Mouse (Mus musculus) heart, adult 11 months (tissue): Measurements from ENCODE around the gene Acox2.

Experiments used
- DNase-seq: peaks from one replicate; pipeline ENCODE4 v3.0.0; 2022

The Acox2 gene

GRCm38 (mm10) chr14:8259166-8259565, at the start of gene Acox2:
TSS of gene Acox2 (minus strand) at chr14:8259353.
- no peak for DNase-seq

DNA sequence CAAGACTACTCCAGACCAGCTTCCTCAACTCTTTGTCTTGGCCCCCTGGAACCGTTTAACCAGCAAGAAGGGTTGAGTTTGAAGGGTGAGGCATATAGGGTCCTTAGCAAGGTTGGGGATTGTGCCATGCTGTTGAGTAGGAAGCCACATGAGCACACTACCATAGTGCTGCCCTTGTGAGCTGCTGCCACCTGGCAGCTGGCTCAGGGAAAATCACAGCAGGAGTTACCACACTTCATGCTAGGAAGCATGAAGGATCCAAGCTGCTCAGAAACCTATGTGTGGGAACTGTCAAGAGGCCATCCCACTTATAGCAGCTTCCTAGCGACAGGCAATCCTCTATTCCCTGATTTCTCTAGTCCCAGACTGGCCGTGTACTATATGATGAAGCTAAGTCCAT, 49.5 kb upstream of the Acox2 start:
- DNase-seq, result no peak

- no peak for DNase-seq
These were observed 47.7 kb upstream of the Acox2 start for GRCm38 (mm10) chr14:8306884-8307283.

DNA sequence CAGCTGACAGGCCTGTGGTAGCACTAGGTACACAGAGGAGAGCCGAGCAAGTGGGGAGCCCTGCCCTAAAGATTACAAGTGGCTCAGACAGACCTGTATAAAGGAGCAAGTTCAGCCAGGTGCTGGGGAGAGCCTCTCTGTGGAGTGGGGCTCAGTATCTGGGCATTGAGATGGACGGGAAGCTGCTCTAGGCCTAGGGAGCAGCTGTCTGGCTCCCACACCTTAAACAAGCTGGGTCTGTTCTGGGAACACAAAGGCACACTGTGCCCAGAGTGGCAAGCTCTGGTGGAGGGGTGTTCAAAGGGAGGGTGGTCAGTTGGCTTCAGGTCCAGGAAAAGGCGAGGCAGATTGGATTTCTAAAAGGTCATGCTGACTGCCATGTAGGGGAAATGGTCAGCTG, 45.9 kb upstream of the Acox2 start:
- DNase-seq, result peak; percentile 91

DNA sequence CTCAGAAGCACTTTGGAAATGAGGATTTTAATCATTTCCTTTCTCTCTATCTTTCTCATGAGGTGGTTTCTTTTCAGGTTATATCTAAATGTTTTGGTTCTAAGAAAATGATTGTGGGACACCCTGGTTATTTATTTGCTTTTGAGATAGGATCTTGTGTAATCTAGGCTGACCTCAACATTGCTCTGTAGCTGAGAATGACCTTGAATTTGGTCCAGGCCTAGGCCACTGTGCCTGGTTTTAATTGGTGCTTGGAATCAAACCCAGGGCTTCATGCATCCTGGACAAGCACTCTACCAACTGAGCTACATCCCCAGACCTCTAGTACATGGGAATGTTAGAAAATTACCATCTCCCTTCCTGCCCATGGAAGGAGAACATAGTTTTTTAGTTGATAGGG, 44.9 kb upstream of the Acox2 start:
- no peak for DNase-seq

GRCm38 (mm10) chr14:8302687-8303086, 43.5 kb upstream of the Acox2 start:
- no peak for DNase-seq

DNA sequence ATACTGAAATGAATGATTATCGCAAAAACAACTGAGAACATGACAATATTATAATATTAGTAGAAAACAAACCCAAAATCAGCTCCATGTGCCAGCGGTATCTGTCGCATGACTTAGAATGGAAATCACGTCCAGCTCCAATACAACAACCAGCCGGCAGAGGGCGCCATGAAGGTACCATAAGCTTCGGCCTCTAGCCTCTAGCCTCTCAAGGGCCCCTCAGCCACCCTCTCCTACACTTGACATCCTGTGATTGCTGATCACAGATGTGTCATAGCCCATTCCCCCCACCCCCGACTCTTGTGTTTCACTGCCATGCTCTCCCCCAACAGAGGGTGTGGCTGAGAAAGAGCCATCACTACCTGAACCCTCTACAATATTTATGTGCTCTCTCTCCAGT, 41.1 kb upstream of the Acox2 start:
- DNase-seq, result no peak

DNA sequence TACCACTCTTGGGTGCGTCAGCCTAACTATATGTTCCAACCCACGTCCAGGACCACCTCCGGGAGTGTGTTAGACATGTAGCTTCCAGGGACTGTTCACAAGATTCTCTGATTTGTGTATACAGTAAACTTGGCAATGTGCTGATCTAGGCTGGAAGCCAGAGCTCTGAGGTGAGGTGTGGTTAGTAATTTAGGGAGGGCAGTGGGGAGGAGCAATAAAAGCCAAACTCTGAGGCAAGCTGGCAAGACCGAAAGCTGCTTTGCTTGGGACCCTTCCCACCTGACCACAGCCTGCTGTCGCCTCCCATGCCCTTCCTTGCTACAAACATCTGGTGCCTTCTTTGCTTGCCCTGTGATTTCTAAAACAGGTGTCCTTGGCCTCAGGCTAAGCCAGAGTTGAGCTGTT, 38.7 kb upstream of the Acox2 start:
- no peak for DNase-seq

- DNase-seq, result no peak
These were observed 35.1 kb upstream of the Acox2 start for GRCm38 (mm10) chr14:8294257-8294656.

DNA sequence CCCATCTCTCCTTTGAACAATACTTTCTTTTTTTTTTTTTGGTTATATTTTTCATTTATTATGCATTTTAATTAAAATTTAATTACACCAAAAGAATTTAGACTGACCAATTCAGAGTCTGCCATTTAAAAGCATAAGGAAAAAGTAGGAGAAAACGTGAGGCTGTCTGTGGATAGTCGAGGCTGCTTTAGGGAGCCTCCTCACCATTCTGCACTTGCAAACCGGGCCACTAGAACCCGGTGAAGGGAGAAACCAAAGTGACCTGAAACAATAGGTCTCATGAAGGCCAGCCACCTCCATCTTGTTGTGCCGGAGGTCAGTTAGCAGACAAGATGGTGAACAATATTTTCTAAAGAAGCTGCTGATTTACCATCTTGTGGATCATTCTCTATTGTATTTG, 27.4 kb upstream of the Acox2 start:
- DNase-seq, result peak; percentile 86

DNA sequence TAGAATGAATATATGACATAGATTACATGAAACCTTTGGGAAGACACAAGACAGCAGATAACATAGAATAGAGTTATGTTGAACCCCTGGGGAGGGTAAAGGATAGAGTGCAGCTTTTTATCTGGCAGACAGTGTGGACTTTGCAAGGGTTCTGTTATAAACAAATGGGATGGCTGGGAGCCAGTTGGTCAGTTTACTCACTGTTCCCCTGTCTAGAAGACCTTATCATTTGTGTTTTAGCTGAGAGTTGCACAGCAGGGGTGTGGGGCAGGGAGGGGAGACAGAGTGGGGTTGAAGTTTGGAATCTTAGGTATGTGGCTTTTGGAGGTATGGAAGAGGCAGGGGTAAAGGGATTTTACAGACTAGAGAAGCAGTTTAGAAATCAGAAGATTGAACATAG, 24.6 kb upstream of the Acox2 start:
- peak; percentile 27 for DNase-seq

DNA sequence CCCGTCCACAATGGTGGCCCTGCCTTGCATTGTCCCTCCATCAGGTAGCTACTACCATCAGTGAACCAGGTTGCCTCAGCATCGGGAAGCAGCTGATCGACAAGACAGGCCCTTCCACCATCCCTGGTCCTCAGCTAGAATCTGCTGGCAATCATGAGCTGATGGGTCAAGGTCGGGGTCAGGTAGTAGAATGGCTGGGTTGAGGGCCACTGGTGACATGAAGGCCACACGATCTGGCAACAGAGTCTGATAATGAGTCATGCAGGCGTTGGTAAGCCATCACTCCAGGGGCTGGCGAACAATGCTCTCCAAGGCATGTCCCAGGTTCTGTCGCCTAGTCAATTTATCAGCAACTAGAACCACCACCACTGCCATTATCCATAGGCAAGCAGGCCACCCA, 12.1 kb upstream of the Acox2 start:
- peak; percentile 37 for DNase-seq

DNA sequence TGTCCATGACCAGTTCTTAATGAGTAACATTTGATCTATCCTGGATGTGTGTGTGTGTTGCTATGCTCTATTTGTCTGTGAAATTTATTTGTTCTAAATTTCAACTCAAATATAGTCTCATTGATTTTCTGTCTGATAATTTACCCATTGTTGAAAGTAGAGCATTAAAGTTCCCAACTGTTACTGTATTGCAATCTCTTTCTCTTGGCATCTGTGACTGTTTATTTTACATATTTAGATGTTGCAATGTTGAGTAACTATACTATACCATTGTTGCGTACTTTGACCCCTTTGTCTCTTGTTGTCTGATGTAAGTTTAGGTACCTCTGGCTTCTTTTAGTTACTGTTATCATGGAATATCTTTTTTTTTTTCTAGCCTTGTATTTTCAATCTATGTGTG, 5.2 kb upstream of the Acox2 start:
- DNase-seq, result no peak

- peak; percentile 27 for DNase-seq
These were observed 3.1 kb upstream of the Acox2 start for GRCm38 (mm10) chr14:8262242-8262641.

GRCm38 (mm10) chr14:8260214-8260613, 1.1 kb upstream of the Acox2 start:
- DNase-seq, result peak; percentile 53

- peak; percentile 89 for DNase-seq
These were observed 401 bp downstream of the Acox2 start for GRCm38 (mm10) chr14:8258752-8259151.

DNA sequence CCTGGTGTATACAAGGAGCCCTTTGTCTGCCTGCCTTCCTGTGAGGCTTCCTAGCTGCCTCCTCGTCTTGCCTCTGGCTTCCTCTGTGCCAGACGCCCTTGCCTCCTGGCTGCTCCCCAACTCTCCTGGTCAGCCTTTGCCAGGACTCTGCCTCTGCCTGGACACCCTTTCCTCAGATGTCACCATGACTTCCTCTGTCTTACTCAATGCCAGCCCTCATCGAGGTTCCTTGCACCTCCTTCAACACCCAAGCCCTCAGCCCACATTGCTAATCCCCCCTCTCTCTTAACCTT, 872 bp downstream of the Acox2 start:
- DNase-seq, result peak; percentile 86

- no peak for DNase-seq
These were observed 1.4 kb downstream of the Acox2 start for GRCm38 (mm10) chr14:8257521-8258334.

DNA sequence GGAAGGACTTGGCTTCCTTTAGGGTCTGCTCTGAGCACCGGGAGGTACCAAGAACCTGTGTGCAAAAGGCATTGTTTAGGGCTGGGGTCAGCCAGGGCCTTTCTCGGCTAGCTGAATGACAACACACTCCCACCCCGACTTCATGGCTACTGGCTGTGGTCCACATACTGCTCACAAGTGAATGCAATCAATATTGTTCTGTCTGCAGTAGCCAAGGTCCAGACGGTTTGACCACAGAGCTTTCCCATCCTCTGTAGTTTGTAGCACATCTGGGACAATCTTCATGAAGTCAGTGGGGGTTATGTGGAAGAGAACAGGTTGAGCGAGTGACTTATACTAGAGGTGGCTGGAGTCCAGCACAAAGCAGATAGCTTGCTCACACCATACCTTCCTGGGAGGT, 2.3 kb downstream of the Acox2 start:
- DNase-seq, result peak; percentile 69

DNA sequence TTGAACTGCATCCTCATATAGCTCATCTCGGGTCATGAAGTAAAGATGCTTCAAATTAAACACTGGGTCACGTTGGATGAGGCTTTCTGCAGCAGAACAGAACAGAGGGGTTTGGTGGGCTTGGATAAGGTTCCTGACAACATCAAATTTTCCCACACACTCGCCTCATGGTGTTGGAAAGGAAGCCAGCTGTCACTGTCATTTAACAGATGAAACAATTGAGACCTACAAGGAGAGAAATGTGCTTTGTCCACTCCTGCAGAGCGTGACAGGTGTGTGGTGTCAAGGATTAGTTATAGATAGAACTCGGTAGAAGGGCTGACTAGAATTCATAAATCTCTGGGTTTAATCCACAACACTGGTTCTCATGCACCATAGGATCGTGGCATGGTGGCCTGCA, 3.1 kb downstream of the Acox2 start:
- DNase-seq, result peak; percentile 56

DNA sequence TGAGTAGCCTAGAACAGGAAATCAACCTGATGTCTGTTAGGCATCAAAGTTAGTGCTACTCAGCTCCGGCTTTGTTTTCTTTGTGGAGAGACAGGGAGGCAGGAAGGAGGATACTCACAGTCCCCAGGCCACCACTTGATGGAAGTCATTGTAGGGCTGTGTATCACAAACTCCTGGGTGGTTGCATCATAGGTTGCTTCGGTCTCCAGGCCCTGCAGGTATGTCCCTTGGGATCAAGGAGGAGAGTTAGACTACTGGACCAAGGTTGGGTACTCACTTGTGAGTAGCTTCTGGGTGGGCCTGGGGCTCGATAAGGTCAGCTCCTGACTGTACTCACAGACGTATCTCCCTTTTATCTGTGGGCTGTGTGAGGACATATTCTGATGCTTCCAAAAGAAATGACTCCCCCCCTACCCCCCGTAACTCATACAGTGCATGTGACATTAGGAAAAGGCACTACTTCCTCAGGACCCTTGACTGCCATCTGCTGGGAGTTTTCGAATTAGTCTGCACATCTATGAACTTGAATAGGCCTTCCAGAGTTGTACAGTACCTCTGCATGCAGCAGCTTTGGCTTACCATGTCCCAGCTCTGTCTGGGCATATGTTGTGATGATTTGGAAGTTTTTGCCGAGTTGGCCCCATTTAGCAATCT, 4.0 kb downstream of the Acox2 start:
- peak; percentile 93 for DNase-seq

DNA sequence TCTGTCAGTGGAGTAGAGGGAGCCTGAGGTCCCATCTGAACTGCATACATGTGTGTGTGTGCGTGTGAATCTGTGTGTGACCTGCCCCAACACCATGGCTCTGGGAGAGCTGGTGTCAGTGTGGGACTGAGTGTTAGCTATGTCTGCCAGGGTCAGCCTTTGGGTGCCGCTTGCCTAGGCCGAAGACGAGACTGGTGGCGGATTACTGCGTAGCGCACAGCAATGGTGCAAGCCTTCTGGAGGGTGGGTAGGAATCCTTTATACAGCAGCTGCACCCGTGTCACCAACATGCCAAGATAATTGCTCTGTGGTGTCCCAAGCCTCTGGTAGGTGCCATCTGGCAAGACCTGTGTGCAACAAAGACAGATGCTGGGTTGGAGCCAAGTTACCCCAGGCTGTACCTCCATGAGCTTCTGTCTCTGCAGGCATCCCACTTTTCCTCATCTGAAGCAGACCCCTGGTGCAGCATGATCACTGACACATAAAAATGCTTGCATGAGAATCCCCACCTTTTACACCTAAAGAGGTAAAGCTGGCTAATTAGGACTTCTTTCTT, 7.7 kb downstream of the Acox2 start:
- DNase-seq, result peak; percentile 68

- DNase-seq, result peak; percentile 77
These were observed 8.8 kb downstream of the Acox2 start for GRCm38 (mm10) chr14:8250141-8250871.

DNA sequence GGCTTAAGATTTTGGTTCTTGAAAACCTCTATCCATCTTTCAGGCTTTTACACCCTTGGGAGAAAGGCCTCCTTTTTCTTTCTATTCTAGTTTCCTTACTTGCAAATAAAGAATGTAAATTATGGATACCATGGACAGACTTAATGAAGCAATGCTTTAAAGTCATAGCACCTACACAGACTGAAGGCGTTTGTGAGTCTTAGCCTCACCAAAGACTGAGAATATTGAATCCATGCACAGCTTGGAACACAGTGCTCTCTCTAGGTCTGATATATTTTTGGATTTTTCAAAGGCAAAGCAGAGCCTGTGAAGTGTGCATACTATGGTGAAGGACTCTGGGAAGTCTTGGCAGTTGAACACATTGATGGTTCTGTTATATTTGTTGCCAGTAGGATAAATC, 9.9 kb downstream of the Acox2 start:
- DNase-seq, result no peak
